Mouse (Mus musculus) forebrain, embryonic 15.5 days (tissue): Measurements from ENCODE around the gene Agps. TPM values are rescaled to one million over a fixed set of nuclear protein-coding genes. Genes with fewer than 3 reads are reported as not detected.

Experiments
- ATAC-seq: fragments of 200-750 bp; cut with Nextera tagmentation; replicated peaks from 2 replicates; pipeline ENCODE4 v1.8.0; 2017; ENCODE audit warnings: mild to moderate bottlenecking, moderate TSS enrichment, moderate library complexity
- H3K27ac ChIP-seq: fragments of 300-500 bp; sonication (generic); replicated peaks from 2 replicates; pipeline ENCODE4 v1.5.1; 2015; ENCODE audit warnings: mild to moderate bottlenecking, inconsistent platforms
- H3K27me3 ChIP-seq: fragments of 300-500 bp; sonication (generic); 2 replicates; pipeline ENCODE4 v1.6.1; 2015; ENCODE audit warnings: inconsistent platforms
- H3K36me3 ChIP-seq: fragments of 300-500 bp; sonication (generic); 2 replicates; pipeline ENCODE4 v1.6.1; 2015; ENCODE audit warnings: mild to moderate bottlenecking, inconsistent platforms
- H3K4me1 ChIP-seq: fragments of 300-500 bp; sonication (generic); 2 replicates; pipeline ENCODE4 v1.6.1; 2015; ENCODE audit warnings: inconsistent platforms
- H3K4me2 ChIP-seq: fragments of 300-500 bp; sonication (generic); replicated peaks from 2 replicates; pipeline ENCODE4 v1.6.1; 2015; ENCODE audit warnings: mild to moderate bottlenecking, inconsistent platforms
- H3K4me3 ChIP-seq: fragments of 300-500 bp; sonication (generic); 2 replicates; pipeline ENCODE4 v1.5.1; 2015; ENCODE audit warnings: mild to moderate bottlenecking, inconsistent platforms
- H3K9ac ChIP-seq: fragments of 300-500 bp; sonication (generic); replicated peaks from 2 replicates; pipeline ENCODE4 v1.6.1; 2015; ENCODE audit warnings: mild to moderate bottlenecking, inconsistent platforms
- H3K9me3 ChIP-seq: fragments of 300-500 bp; sonication (generic); 2 replicates; pipeline ENCODE4 v1.6.1; 2016; ENCODE audit warnings: inconsistent platforms
- WGBS: fragments of 180-500 bp; shearing (Covaris S2); methylation state at CpG from one replicate; pipeline ENCODE4 v1.1.7; 2015; ENCODE audit warnings: mixed read lengths; 5-methylcytosine and 5-hydroxymethylcytosine counted together
- polyA plus RNA-seq: library from polyadenylated mRNA; unstranded; fragments of >200 nt; fragmentation: Nextera tagmentation; extraction: Ambion mirVana; gene quantifications from 2 replicates; pipeline ENCODE4 v1.2.1, GENCODE M21; 2015

Agps gene
- polyA plus RNA-seq, 1 experiment from 2014 or later, result 25.8 TPM

DNA sequence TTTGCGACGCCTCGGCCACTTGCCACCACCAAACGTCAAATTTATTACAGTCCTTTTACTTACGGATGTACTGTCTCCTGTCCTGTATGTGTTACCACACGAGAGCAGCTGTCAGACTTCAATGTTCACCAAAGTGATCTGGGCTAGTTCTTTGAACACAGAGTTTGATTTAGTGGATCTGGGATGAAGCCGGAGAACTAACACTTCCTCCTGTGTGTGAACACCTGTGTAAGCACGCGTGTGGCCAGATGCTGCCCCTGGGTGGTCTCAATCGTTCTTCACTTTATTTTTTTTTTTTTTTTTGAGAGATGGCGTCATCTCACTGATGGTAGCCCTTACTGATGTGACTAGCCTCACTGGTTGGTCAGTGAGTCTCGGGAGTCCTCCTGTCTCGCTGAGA lies 17.1 kb upstream of the Agps start:
- Histone ChIP-seq H3K9me3 (no peaks in the 10 kb centered on the region), H3K9ac (no peak overlapping the region), H3K4me2 (no peak overlapping the region), H3K27me3 (no peaks in the 10 kb centered on the region), H3K4me3 (no peak overlapping the region), H3K4me1 (no peaks in the 10 kb centered on the region), H3K27ac (no peak overlapping the region), H3K36me3 (no peaks in the 10 kb centered on the region)
- WGBS, result 79% methylated on average over 13 of the region's 13 CpGs
- no peak for ATAC-seq

DNA sequence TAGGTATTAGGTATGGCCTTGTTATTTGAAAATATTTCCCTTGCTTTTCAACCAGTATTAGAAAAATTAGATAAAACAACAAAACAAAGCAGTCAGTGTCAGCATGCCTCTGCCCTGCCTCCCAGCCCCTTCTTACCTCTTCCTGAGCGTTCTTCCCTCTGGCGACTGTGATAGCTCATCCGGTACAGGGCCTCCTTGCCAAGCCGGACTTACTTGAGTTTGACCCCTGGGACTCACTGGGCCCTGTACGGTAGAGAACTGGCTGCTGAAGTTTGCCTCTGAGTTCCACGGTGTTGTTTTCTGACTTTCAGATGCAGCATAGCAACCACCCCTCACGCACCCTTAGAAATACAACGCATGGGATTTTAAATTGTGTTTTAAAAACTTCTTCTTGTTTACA lies 16.5 kb upstream of the Agps start:
- H3K9ac ChIP-seq, result no peak overlapping the region
- H3K4me2 ChIP-seq, result no peak overlapping the region
- no peak overlapping the region for H3K27ac ChIP-seq
- H3K36me3 ChIP-seq, result no peaks in the 10 kb centered on the region
- WGBS, result 84% methylated on average over 8 of the region's 8 CpGs
- H3K4me1 ChIP-seq, result no peaks in the 10 kb centered on the region
- ATAC-seq, result no peak
- H3K4me3 ChIP-seq, result no peak overlapping the region
- no peaks in the 10 kb centered on the region for H3K9me3 ChIP-seq
- H3K27me3 ChIP-seq, result no peaks in the 10 kb centered on the region

DNA sequence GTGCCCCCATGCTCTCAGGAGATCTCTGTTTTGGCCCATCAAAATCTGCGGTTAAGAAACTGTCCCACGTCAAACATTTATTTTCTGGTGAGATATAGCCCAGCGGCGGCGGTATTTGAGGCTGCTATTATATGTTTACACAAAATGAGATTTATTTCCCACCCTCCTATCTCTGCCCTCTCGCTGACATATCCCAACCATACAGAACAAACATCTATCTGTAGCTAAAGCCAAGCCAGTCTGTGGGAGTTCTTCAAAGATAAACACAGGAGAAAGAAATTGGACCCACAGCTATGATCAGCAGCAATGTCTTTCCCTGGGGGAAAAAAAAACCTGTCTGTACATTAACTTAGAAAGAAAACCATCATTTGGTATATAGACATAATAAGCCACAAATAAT lies 15.3 kb upstream of the Agps start:
- H3K4me2 ChIP-seq, result no peak overlapping the region
- no peak overlapping the region for H3K27ac ChIP-seq
- no peak overlapping the region for H3K9ac ChIP-seq
- 93% methylated on average over 6 of the region's 6 CpGs for WGBS
- no peak overlapping the region for H3K4me3 ChIP-seq
- H3K36me3 ChIP-seq, result no peaks in the 10 kb centered on the region
- no peak for ATAC-seq
- H3K27me3 ChIP-seq, result no peaks in the 10 kb centered on the region
- no peaks in the 10 kb centered on the region for H3K9me3 ChIP-seq
- no peaks in the 10 kb centered on the region for H3K4me1 ChIP-seq

DNA sequence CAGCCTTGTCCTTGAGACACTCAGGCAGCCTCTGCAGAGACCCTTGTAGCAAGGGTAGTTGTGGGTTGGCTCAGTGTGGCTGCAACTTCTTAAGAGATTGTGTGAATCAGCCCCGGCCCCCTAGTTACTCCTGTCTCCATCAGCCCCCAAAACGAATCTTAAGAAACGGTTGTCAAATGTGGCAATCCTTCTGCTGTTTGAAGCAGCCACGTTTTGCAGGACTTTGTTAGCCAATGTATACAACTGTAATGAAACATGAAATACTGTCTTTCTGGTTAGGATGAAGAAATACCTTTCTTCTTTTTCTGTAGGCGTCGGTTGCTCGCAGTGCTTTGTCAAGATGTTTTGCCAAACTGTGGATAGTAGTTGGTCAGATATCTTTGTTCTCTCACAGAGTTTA lies 13.3 kb upstream of the Agps start:
- ATAC-seq, result no peak
- 84% methylated on average over 7 of the region's 7 CpGs for WGBS
- no peak overlapping the region for H3K27ac ChIP-seq

DNA sequence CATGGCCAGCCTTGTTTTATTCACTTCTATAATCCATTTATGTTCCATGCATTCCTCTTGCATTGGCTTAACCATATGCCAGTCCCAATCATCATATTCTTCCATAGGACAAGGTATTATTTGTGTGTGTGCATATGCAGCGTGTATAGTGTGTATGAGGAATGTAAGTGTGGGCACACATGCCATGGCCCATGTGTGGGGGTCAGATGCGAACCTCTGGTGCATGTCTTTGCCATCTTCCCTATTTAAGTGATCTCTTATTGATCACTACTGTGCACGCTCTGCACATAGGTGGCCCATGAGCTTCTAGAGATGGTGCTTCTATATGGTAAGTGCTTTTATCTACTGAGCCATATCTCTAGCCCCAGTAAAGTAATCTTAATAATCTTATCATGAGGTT lies 12.2 kb upstream of the Agps start:
- H3K9me3 ChIP-seq, result no peaks in the 10 kb centered on the region
- no peaks in the 10 kb centered on the region for H3K4me1 ChIP-seq
- H3K4me2 ChIP-seq, result no peak overlapping the region
- no peak overlapping the region for H3K4me3 ChIP-seq
- H3K9ac ChIP-seq, result no peak overlapping the region
- no peaks in the 10 kb centered on the region for H3K36me3 ChIP-seq
- 89% methylated on average over 3 of the region's 3 CpGs for WGBS
- ATAC-seq, result no peak
- H3K27me3 ChIP-seq, result no peaks in the 10 kb centered on the region
- no peak overlapping the region for H3K27ac ChIP-seq

More for the DNA sequence above, 13.3 kb upstream of the Agps start:
- no peak overlapping the region for H3K4me2 ChIP-seq
- no peaks in the 10 kb centered on the region for H3K9me3 ChIP-seq
- no peaks in the 10 kb centered on the region for H3K36me3 ChIP-seq
- no peaks in the 10 kb centered on the region for H3K27me3 ChIP-seq
- H3K4me3 ChIP-seq, result no peak overlapping the region
- no peaks in the 10 kb centered on the region for H3K4me1 ChIP-seq
- no peak overlapping the region for H3K9ac ChIP-seq

DNA sequence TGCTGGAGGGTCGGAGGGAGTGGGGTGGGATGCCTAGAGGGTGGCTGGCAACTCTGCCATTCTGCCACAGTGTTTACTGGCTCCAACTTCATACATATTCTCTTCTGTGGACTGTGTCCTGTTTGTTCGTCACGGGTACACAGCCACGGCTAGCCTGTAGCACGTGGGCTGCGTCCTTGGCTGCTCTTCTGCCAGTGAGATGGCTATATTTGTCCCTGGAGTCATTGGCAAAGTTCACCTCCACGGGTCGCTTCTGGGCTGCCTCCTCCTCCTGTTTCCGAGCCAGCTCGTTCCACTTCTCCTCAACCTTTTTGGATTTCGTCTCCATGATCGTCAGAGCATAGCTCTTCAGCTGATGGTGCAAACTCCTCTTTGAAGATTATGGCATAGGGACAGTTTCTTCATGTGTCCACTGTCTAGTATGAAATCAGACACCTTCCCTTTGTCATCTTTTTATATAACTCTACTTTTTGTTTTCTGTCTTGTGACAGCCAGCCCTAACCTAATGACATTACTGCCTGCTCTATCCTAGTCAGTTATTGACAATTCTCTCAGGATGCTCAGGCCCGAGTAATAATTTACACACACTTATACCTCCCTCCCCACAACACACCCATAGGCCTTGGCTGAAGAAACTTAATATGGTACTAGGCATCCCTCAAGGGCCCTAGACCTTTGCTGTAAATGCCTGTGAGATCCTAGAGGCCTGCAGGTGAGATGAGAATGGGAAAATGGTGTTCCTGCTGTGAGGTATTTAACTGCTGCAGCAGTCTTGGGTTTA lies 9.8 kb upstream of the Agps start:
- no peak overlapping the region for H3K4me2 ChIP-seq
- H3K27me3 ChIP-seq, result no peaks in the 10 kb centered on the region
- no peaks in the 10 kb centered on the region for H3K4me1 ChIP-seq
- WGBS, result 89% methylated on average over 13 of the region's 13 CpGs
- H3K27ac ChIP-seq, result no peak overlapping the region
- H3K9me3 ChIP-seq, result no peaks in the 10 kb centered on the region
- no peak for ATAC-seq
- H3K36me3 ChIP-seq, result no peaks in the 10 kb centered on the region
- no peak overlapping the region for H3K9ac ChIP-seq
- H3K4me3 ChIP-seq, result no peak overlapping the region

DNA sequence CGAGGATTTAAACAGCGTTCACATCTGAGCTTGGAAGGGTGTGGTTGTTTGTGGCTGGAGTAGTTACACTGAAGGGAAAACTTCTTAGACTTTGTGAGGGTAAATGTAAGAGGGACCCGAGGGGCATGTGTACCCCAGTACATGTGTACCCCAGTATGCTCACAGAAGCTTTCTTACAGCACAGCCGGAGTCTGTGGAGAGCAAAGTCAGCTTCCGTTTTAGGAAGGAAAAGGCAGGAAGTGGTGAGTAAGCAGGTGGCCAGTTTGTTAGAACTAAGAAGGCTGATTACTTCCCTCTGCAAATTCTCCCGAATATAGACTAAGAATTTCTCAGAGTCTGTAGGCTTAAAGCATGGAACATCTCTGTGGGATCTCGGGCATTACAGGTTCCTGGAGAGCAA lies 8.2 kb upstream of the Agps start:
- 68% methylated on average over 7 of the region's 7 CpGs for WGBS
- ATAC-seq, result no peak
- H3K4me1 ChIP-seq, result no peaks in the 10 kb centered on the region

DNA sequence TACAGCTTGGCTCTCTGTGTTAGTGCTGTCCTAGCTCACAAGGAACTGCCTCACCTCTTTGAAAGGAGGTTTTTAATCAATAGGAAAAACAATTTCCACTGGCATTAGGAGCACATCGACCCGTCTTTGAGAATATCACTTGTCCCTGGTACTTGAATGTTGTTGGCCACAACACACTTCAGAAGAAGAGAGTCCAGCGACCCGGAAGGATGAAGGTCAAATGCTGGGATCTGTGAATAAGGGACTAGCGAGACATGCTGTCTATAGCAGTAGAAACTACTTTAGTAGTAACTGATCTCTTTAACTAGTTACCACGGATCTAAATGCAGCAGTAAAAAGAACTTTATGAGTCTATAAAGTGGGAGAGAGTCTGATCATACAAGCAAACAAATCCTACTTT lies 7.8 kb upstream of the Agps start:
- H3K9me3 ChIP-seq, result no peaks in the 10 kb centered on the region
- H3K4me1 ChIP-seq, result no peaks in the 10 kb centered on the region
- H3K9ac ChIP-seq, result no peak overlapping the region
- H3K27me3 ChIP-seq, result no peaks in the 10 kb centered on the region
- H3K27ac ChIP-seq, result no peak overlapping the region
- ATAC-seq, result no peak
- no peaks in the 10 kb centered on the region for H3K36me3 ChIP-seq
- WGBS, result 40% methylated on average over 6 of the region's 6 CpGs
- no peak overlapping the region for H3K4me2 ChIP-seq
- H3K4me3 ChIP-seq, result no peak overlapping the region

More for the DNA sequence above, 8.2 kb upstream of the Agps start:
- no peak overlapping the region for H3K4me3 ChIP-seq
- H3K27me3 ChIP-seq, result no peaks in the 10 kb centered on the region
- no peak overlapping the region for H3K4me2 ChIP-seq
- H3K9ac ChIP-seq, result no peak overlapping the region
- no peaks in the 10 kb centered on the region for H3K36me3 ChIP-seq
- no peaks in the 10 kb centered on the region for H3K9me3 ChIP-seq
- H3K27ac ChIP-seq, result no peak overlapping the region

DNA sequence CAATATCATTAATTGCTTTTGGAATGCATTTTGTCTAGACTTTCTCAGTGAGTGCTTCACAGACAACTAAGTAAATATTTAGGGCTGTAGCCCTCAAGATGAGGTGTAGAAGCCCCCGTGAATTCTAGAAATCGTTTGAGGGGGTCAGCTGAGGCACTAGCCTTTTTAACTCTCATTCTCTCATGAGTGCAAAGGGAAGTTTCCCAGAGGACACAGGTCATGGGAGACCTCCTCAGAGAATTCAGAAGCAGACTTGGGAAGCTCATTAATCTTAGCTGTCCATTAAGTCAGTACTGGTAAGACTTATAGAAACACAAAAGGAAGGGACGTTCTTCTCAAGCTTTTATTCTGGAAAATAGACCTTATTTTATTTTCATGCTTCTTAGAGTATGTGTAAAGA lies 7.1 kb upstream of the Agps start:
- Histone ChIP-seq H3K9me3 (no peaks in the 10 kb centered on the region), H3K9ac (no peak overlapping the region), H3K4me1 (no peaks in the 10 kb centered on the region), H3K27me3 (no peaks in the 10 kb centered on the region), H3K4me2 (no peak overlapping the region), H3K36me3 (no peaks in the 10 kb centered on the region), H3K4me3 (no peak overlapping the region), H3K27ac (no peak overlapping the region)
- WGBS, result 60% methylated on average over 3 of the region's 3 CpGs
- no peak for ATAC-seq

DNA sequence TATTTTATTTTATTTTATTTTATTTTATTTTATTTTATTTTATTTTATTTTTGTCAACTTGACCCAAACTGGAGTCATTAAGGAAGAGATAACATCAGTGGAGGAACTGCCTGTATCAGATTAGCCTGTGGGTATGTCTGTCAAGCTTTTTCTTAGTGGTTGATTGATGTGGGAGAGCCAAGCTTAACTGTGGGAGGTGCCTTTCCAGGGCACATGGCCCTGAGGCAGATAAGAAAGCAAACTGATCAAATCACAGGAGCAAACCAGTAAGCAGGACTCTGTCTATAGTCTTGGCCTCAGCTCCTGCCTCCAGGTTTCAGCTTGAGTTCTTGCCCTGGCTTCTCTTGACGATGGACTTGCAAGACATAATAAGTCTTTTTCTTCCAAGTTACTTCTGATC lies 6.4 kb upstream of the Agps start:
- H3K36me3 ChIP-seq, result no peaks in the 10 kb centered on the region
- no peak overlapping the region for H3K9ac ChIP-seq
- no peaks in the 10 kb centered on the region for H3K4me1 ChIP-seq
- no peaks in the 10 kb centered on the region for H3K27me3 ChIP-seq
- no peaks in the 10 kb centered on the region for H3K9me3 ChIP-seq
- no peak overlapping the region for H3K27ac ChIP-seq
- no peak overlapping the region for H3K4me2 ChIP-seq
- 88% methylated on average over 1 of the region's 1 CpGs for WGBS
- ATAC-seq, result no peak
- H3K4me3 ChIP-seq, result no peak overlapping the region

DNA sequence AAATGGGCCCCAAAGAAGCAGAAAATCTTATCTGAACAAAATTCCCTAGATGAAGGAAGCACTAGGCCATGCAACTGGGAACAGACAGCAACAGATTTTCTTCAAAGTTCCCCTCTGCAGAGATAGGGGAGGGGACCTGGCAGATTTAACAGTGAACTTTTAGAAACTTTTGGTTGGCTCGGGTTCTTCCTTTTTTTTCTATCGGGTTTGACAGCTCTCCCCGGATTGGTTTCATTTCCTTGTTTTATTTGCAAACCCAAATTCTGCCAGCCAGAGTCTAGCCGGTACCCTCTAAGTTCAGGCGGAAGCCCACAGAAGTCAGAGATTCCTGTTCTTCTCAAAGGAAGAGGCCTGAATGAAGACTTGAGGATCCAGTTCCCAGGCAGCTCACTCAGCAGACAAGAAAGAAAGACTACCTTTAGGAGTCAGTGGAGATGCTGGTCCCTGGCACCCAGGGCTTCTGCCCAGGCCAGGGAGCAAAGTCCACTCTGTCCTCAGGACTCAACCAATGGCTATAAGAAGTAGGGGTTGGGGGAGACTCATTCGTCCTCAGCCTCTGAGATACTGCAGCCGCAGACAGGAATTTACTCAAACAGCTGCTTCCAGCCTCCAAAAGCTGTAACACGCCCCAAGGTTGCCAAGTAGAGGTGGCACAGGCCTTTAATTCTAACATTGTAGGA lies 2.9 kb upstream of the Agps start:
- H3K9me3 ChIP-seq, result no peaks in the 10 kb centered on the region
- H3K9ac ChIP-seq, result no peak overlapping the region
- no peaks in the 10 kb centered on the region for H3K27me3 ChIP-seq
- no peaks in the 10 kb centered on the region for H3K36me3 ChIP-seq
- no peak overlapping the region for H3K27ac ChIP-seq
- 84% methylated on average over 8 of the region's 8 CpGs for WGBS
- H3K4me2 ChIP-seq, result no peak overlapping the region
- ATAC-seq, result no peak
- no peak overlapping the region for H3K4me3 ChIP-seq
- H3K4me1 ChIP-seq, result peaks cover 14% of the 10 kb centered on the region

DNA sequence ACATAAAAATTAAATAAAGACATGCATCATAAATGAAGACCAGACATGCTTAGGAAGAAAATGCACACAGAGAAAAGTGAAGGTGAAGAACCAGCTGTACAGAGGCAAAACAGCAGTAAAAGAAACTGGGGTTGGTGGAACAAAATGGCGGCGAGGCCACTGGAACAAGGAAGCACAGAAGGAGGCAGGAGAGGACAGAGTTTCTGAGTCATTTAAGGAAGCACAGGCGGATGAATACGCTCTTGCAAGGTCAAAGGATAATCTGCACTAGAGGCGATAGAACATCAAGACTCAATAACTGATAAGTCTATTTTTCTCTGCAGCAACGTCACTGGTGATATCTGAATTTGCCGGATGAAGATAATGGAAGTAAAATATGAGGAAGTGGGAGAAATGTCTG lies 1.7 kb upstream of the Agps start:
- H3K27me3 ChIP-seq, result no peaks in the 10 kb centered on the region
- no peaks in the 10 kb centered on the region for H3K9me3 ChIP-seq
- 96% methylated on average over 7 of the region's 7 CpGs for WGBS
- no peaks in the 10 kb centered on the region for H3K36me3 ChIP-seq
- H3K4me1 ChIP-seq, result peaks cover 17% of the 10 kb centered on the region
- H3K27ac ChIP-seq, result no peak overlapping the region
- H3K4me3 ChIP-seq, result no peak overlapping the region
- no peak overlapping the region for H3K4me2 ChIP-seq
- no peak for ATAC-seq
- no peak overlapping the region for H3K9ac ChIP-seq

DNA sequence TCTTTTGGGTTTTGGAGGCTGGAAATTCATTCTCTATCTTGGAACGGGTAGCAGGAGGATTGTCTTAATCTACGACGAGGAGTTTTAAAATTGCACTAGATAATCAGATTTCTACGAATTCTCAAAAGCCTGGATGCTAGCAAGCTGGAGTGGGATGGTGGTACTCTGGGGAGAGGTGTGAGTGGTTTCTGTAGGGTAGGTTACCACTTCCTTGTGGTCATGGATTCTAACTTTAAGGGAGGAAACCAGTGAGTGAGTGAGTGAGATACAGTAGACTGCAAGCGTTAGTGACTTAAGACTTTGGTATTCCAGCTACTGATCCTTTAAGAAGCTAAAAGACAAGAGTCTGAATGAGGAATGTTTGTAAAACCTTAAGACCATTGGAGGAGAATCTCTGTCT lies 804 bp downstream of the Agps start:
- under 1% methylated on average over 5 of the region's 5 CpGs for WGBS
- Histone ChIP-seq H3K27me3 (no peaks in the 10 kb centered on the region), H3K27ac (peak overlapping the region; percentile 52), H3K4me1 (peaks cover 17% of the 10 kb centered on the region), H3K9ac (peak overlapping the region; percentile 93), H3K4me2 (peak overlapping the region; percentile 71), H3K4me3 (peak overlapping the region; percentile 92), H3K9me3 (no peaks in the 10 kb centered on the region), H3K36me3 (no peaks in the 10 kb centered on the region)
- peak; percentile 0; the same call in 1 of the 2 replicates for ATAC-seq
